Mouse (Mus musculus) brown adipose tissue, adult 24 weeks (tissue): Measurements from ENCODE around the gene Hmgn2. TPM values are rescaled to one million over a fixed set of nuclear protein-coding genes. Genes with fewer than 3 reads are reported as not detected.
"Not testable (repeated sequence)": the region's sequence is repeated elsewhere in the genome, so short reads cannot be mapped to it uniquely, and the experiment has no call there.

ENCODE experiments used
- H3K27ac ChIP-seq: fragments of 200-500 bp; replicated peaks from 2 replicates; pipeline ENCODE4 v1.5.1; 2012; ENCODE audit warnings: low read depth, mild to moderate bottlenecking, low read length
- H3K4me1 ChIP-seq: fragments of 200-500 bp; 2 replicates; pipeline ENCODE4 v1.6.1; 2012; ENCODE audit warnings: low read length, mixed read lengths; ENCODE audit not compliant: control insufficient read depth, insufficient read depth, insufficient read length
- H3K4me3 ChIP-seq: fragments of 200-500 bp; 2 replicates; pipeline ENCODE4 v1.5.1; 2012; ENCODE audit warnings: low read depth, mild to moderate bottlenecking, low read length, moderate library complexity; ENCODE audit not compliant: insufficient read depth
- polyA plus RNA-seq: library from polyadenylated mRNA; stranded (reverse); fragments of >200 nt; gene quantifications from 2 replicates; pipeline ENCODE4 v1.2.4, GENCODE M21; 2012; ENCODE audit not compliant: missing spikeins, insufficient read depth, insufficient read length

The Hmgn2 gene
- polyA plus RNA-seq, 1 experiment = 65.2 TPM

DNA sequence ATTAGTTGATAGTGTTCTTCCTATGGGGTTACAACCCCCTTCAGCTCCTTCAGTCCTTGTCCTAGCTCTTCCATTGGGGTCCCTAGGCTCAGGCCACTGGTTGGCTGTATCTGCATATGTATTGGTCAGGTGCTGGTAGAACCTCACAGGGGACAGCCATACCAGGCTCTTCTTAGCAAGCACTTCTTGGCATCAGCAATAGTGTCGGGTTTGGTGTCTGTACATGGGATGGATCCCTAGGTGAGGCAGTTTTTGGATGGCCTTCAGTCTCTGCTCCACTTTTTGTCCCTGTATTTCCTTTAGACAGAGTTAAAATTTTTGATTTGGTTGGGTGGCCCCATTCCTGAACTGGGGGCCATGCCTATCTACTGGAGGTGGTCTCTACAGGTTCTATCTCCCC is 9.6 kb downstream of the Hmgn2 start:
- no peaks in the 10 kb centered on the region for H3K4me1 ChIP-seq
- H3K4me3 ChIP-seq = no peak overlapping the region
- no peak overlapping the region for H3K27ac ChIP-seq

DNA sequence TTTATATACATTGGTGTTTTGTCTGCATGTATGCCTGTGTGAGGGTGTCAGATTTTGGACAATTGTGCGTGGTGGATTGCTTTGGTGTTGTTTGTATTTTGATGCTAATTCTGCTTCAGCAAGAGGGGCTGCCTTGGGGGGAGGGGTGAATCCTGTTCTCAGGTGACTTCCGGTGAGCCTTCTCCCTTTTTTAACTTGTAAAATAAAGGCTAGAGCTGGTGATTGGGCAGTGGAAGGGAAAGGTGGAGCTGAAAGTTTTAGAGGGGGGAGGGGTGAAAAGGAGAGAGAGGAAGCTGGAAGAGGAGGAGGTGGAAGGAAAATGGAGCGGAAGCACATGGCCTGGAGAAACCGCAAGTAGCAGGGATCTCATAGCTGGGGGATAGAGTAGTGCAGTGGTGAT is 12.1 kb downstream of the Hmgn2 start:
- H3K4me3 ChIP-seq = no peak overlapping the region

DNA sequence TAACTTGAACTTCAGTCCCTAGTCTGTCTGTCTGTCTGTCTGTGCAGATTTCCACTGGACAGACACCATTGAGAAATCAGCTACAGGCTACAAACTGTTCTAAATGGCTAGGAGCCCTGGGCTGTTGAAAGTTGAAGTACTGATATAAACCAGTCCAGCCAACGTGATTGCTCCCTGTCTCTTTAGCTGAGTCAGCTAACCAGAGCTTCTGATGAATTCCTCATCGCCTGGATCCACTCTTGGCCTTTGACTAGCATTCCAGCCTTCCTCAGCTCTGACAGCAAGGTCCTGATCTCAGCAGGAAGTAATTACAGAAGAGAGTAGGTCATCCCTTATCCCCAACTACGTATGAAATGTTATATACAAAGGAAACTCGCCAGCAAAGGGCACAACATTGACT is 21.7 kb downstream of the Hmgn2 start:
- no peaks in the 10 kb centered on the region for H3K4me1 ChIP-seq
- no peak overlapping the region for H3K27ac ChIP-seq
- no peak overlapping the region for H3K4me3 ChIP-seq

More for the DNA sequence above, 12.1 kb downstream of the Hmgn2 start:
- Histone ChIP-seq H3K27ac (no peak overlapping the region), H3K4me1 (no peaks in the 10 kb centered on the region)

DNA sequence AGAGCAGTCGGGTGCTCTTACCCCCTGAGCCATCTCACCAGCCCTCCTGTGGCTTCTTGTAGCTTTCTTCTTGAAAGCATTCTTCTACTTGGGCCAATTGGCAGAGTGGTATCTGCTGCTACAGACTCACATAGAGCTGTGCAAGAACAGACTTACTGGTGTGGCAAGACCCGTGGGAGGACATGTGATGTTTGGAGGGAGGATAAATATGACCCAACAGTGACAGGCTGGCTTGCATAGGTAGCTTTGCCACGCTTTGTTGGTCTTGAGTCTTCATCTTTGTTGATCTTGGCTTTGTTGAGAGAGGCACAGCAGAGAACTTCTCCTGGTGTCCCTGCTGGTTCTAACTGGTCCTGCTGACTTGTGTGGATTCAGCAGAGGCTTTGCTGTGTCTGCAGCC is 24.7 kb downstream of the Hmgn2 start:
- Histone ChIP-seq H3K4me3 (no peak overlapping the region), H3K27ac (no peak overlapping the region), H3K4me1 (no peaks in the 10 kb centered on the region)

DNA sequence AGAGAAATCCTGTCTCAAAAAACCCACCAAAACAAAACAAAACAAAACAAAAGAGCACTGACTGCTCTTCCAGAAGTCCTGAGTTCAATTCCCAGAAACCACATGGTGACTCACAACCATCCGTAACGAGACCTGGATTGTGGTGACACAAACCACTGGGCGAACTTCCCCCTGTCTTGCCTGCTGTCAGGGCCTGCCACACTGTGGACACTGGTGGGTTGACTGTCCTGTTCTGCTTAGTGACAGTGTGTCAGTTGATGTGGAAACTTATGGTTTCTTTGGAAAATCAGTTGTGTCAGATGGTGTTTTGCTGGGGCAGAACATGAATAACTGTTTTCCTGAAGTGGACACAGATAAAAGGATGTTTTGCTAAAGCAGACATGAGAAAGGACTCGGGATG is 25.8 kb downstream of the Hmgn2 start:
- H3K4me1 ChIP-seq = no peaks in the 10 kb centered on the region
- H3K27ac ChIP-seq = no peak overlapping the region

DNA sequence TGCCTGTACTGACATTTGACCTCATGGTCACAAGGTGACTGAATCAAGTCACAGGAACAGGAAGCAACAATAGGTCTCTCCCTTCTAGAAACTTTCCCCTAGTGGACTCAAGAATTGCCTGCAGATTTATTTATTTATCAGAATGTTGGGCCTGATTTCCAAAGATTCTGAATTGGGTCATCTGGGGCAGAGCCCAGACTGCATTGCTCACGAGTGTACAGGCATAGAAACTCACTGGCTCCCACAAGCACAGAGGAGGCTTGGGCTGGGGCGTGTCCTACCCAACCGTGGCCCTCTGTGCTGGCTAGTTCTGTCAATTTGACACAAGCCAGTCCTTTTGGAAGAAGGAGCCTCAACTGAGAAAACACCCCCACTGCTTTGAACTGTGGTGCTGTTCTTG is 26.9 kb downstream of the Hmgn2 start:
- Histone ChIP-seq H3K4me3 (no peak overlapping the region), H3K27ac (no peak overlapping the region)

More for the DNA sequence above, 25.8 kb downstream of the Hmgn2 start:
- H3K4me3 ChIP-seq = no peak overlapping the region

DNA sequence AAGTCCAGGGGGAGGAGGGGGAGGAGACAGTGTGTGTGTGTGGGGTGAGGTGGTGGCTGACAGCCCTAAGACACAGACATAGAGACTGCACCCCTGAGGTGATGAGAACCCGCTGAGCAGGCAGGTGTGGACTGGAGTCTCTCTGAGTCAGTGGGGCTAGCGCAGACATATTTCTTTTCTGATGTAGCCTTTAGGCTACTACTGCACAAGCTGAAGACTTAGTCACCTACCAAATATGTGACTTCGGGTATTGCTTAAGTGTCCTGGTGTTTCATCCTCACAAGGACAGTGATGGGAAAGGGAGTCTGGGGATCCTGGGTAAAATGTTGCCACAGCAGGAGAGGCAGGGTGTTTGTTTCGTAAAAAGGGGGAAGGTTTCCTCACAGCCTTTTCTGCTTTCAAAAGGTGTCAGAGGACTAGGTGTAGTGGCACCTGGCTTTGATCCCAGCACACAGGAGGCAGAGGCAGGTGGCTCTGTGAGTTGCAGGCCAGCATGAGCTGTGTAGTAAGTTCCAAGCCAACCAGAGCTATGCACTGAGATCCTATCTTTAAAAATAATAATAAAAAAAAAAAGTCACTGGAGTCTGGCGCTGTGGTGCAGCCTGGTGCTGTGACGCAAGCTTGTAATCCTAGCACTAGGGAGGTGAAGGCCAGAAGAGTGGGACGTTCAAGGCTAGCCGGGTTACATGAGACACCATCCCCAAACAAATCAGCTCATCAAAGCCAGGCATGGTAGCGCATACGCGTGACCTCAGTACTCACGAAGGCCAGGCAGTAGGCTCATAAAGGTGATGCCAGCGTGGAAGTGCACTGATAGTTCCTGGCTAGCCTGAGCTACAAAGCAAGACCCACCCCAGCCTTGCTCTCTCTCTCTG is 27.8 kb downstream of the Hmgn2 start:
- H3K4me1 ChIP-seq = no peaks in the 10 kb centered on the region
- H3K4me3 ChIP-seq = no peak overlapping the region
- H3K27ac ChIP-seq = no peak overlapping the region

More for the DNA sequence above, 26.9 kb downstream of the Hmgn2 start:
- H3K4me1 ChIP-seq = no peaks in the 10 kb centered on the region

DNA sequence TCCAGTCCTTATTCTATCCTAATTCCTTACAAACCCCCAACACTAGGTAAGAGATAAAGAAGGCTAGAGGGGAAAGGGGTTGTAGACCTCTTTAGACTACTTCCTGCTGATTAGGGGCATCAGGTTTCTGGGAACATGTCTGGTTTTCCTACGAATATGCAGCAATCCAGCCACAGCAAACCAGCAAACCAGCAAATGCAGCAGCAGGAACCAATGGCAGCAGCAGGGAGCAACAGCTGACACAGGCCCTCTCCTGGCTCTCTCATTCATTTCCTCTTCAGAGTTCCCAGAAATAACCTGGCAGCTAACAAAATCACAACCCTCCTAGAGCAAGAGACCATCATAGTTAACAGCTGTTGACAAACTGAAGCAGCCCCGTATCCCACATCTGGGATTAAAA is 30.4 kb downstream of the Hmgn2 start:
- Histone ChIP-seq H3K27ac (no peak overlapping the region), H3K4me3 (no peak overlapping the region), H3K4me1 (no peaks in the 10 kb centered on the region)

DNA sequence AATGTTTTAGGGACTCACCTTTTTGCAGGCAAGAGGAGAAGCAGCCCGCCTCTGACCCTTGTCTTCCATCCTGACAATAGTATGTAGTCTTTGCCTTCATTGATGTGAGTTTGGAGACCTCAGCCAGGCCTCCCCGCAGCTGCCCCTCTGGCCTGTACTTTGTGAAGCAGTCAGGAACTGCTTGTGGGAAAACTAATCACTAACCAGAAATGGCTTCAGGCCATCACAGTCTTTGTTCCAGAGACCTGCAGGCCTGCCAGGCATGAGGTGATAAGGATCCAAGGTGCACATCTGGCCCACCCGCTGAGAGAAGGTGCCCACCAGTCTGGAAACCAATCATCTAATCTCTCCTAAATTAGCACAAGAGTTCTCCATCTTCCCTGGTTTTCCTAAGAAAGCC is 36.7 kb downstream of the Hmgn2 start:
- Histone ChIP-seq H3K4me3 (no peak overlapping the region), H3K27ac (no peak overlapping the region), H3K4me1 (no peaks in the 10 kb centered on the region)

DNA sequence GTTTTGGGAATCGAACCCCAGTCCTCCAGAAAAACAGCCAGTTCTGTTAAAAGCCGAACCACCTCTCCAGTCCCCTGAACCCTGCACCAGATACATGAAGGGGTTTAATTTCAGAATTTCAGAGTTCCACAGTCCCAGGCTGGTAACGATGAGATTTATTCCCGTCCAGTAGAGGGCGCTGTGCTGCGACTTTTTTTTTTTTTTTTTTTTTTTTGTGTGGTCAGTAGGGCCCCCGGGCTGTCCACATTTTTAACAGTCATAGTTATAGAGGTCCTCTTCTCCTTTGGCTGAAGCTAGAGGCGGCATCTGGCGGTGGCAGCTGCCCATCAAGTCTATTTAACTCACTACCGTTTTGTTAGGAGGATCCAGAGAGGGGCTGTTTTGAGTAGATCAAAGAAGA is 37.1 kb downstream of the Hmgn2 start:
- no peak overlapping the region for H3K4me3 ChIP-seq
- no peaks in the 10 kb centered on the region for H3K4me1 ChIP-seq
- no peak overlapping the region for H3K27ac ChIP-seq

DNA sequence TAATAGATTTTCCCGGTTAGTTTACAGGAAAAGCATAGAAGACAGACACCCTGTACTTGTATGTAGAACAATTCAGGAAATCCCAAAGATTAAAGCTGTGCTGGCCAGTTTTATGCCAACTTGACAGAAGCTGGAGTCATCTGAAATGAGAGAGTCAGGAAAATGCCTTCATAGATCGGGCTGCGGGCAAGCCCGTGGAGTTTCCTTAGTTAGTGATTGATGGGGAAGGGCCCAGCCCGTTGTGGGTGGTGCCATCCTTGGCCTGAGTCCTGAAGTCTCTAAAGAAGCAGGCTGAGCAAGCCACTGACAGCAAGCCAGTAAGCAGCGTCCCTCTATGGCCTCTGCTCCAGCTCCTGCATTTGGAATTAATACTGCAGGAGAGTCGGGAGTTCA is 39.2 kb downstream of the Hmgn2 start:
- peak overlapping the region; percentile 20; the same call in 1 of the 2 replicates for H3K4me3 ChIP-seq
- H3K4me1 ChIP-seq = no peaks in the 10 kb centered on the region
- no peak overlapping the region for H3K27ac ChIP-seq

DNA sequence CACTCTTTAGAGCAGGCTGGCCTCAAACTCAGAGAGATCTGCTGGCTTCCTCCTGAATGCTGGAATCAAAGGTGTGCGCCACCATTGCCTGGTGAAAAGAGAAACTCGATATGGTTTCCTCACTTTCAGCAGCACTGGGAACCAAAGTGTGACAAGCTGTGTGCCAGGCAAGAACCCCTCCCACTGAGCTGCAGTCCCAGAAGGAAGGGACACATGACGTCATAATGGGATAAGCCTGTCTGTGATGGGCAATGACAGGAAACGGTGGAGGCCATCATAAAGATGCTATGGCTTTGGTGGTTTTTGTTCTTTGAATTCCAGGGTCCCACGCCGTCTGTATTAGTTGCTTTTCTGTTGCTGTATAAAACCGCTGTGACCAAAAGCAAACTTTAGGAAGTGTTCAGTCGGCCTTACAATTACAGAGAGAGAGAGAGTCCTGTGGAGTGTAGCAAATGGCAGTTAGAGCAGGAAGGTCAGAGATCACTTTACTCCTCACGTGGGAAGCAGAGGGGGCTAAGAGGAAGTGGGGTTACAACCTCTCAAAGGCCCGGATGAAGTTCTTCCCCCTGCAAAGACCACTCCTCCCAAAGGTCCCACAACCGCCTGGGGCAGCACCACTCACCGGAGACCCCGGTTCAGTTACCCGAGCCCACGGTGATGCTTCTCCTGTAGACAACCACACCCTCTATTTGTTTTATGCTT is 39.7 kb downstream of the Hmgn2 start:
- Histone ChIP-seq H3K4me3 (peak overlapping the region; percentile 20; the same call in 1 of the 2 replicates), H3K4me1 (no peaks in the 10 kb centered on the region), H3K27ac (peak overlapping the region; percentile 1; the same call in 1 of the 2 replicates)

DNA sequence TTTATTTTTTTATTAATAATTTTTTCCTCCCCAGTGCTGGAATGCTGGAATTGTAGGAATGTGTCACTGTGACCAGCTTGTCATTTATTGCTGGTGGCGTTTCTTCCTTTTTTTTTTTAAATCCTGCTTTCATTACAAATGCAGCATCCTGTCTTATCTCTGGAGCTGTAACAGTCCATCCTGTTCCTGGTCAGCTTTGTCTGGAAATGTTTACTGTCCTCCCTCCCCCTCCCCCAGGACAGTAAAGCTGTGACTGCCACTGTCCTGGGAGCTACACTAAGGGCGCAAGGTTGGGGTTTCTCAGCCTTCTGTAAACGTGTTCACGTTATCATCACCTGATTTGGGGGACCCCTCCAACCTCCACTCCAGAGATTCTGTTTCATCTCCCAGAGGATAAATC is 43.2 kb downstream of the Hmgn2 start:
- Histone ChIP-seq H3K27ac (no peak overlapping the region), H3K4me3 (no peak overlapping the region), H3K4me1 (no peaks in the 10 kb centered on the region)

DNA sequence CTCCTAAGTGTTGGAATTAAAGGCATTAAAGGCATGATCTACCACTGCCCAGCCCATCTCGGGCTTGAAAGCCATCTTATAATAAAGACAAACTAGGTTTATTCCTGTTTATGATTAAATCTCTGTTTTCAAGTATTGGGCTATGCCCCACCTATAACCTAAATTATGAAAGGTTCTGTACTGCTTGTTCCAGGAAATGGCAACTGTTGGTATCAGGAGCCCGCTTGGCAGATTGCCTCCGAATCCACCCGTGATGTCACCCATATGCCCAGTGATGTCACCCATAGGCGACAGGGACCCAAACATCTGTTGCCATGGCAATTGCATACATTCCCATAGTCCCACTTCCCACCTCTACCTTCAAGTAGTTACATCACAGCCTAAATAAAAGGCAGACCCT is 44.7 kb downstream of the Hmgn2 start:
- no peaks in the 10 kb centered on the region for H3K4me1 ChIP-seq
- no peak overlapping the region for H3K4me3 ChIP-seq
- H3K27ac ChIP-seq = no peak overlapping the region

DNA sequence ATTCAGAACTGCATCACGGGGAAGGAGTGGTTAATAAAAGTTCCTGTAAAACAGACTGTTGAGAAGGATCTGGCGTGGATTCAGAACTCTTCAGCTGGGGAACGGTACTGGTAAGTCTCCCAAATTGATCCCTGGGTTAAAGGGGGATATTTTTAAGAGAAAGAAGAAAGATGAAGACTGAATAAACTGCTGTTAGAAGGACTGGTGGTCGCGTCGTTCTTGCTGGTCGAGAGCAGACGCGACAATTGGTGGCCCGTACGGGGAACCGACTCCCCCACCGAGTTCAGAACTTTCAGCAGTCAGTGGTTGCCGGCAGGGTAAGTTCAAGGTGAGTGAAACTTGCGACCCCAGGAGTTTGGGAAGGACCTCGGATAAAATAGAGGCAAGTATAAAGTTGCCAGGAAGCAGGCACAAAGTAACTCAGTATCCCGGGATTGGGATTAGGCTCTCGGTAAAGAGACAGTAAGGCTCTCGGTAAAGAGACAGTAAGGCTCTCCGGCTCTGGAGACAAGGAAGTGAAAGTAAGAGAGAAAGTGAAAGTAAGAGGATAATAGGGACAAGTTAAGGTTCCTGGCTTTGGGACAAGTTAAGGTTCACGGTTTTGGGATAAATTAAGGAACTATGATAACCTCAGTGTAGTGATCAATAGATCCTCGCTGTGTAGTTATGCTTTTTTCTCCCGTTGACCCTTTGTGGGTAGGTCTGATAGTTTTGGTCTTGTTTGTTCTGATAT is 50.2 kb downstream of the Hmgn2 start:
- not testable (repeated sequence) for H3K27ac ChIP-seq, H3K4me3 ChIP-seq, H3K4me1 ChIP-seq
